Mouse (Mus musculus) olfactory bulb, adult 2 months (tissue): Measurements from ENCODE around the gene Psmd11. TPM values are rescaled to one million over a fixed set of nuclear protein-coding genes. Genes with fewer than 3 reads are reported as not detected.

Experiments
- H3K27ac ChIP-seq: fragments of 200-500 bp; 2 replicates; pipeline ENCODE4 v1.5.1; 2012; ENCODE audit warnings: low read depth, low read length; ENCODE audit not compliant: insufficient read depth
- H3K4me1 ChIP-seq: fragments of 200-500 bp; 2 replicates; pipeline ENCODE4 v1.6.1; 2012; ENCODE audit warnings: low read length; ENCODE audit not compliant: control insufficient read depth, insufficient read depth
- H3K4me3 ChIP-seq: fragments of 200-500 bp; 2 replicates; pipeline ENCODE4 v1.5.1; 2012; ENCODE audit warnings: mild to moderate bottlenecking, low read depth, low read length, moderate library complexity; ENCODE audit not compliant: insufficient read depth
- CTCF ChIP-seq: fragments of 200-500 bp; IDR thresholded peaks from 2 replicates; pipeline ENCODE4 v1.5.1; 2012; ENCODE audit warnings: low read depth, mild to moderate bottlenecking, low read length, moderate library complexity; ENCODE audit not compliant: insufficient read depth
- POLR2A ChIP-seq: fragments of 200-500 bp; IDR thresholded peaks from 2 replicates; pipeline ENCODE4 v1.6.1; 2012; ENCODE audit warnings: mild to moderate bottlenecking, low read depth, low read length, moderate library complexity; ENCODE audit not compliant: insufficient read depth
- WGBS: fragments of 180-500 bp; shearing (Covaris S2); methylation state at CpG from one replicate; pipeline ENCODE4 v1.1.7; 2018; 5-methylcytosine and 5-hydroxymethylcytosine counted together
- polyA plus RNA-seq: library from polyadenylated mRNA; stranded (reverse); fragments of >200 nt; gene quantifications from 2 replicates; pipeline ENCODE4 v1.2.4, GENCODE M21; 2012; ENCODE audit warnings: low replicate concordance; ENCODE audit not compliant: missing spikeins, insufficient read depth, insufficient read length

The Psmd11 gene
- polyA plus RNA-seq, 1 experiment, result not detected

DNA sequence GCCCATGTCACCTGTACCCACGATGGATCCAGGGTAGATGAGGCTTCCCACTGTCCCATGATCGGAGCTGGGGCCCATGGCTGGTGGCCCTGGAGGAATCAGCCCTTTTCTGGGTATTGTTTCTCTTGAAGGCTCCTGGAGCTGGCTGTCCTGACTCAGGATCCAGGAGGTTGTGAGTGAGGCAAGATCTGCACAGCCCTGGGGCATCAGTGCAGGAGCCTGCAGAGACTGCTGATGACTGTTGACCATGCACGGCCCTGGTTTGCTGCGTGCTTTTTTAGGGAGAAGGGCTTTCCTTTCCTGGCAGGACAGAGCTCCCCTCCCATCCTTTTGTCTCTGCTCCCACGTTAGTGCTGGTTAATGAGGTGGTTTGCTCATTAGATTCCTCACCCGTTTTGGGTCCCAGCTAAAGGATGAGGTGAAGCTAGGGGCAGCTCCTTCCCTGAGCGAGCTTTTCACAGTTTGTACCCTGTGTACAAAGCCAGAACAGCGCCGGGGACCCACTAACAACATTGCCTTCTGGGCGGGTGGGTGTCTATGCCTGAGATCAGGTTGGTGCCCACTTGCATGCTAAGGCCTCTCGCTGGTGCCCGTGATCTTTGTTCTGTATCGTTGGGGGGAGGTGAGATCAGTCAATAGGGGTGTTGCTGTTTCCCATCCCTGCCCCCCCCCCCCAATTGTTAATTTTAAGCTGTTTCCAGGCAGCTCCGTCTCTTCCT, 50.4 kb downstream of the Psmd11 start:
- peaks cover 33% of the 10 kb centered on the region for H3K4me1 ChIP-seq

DNA sequence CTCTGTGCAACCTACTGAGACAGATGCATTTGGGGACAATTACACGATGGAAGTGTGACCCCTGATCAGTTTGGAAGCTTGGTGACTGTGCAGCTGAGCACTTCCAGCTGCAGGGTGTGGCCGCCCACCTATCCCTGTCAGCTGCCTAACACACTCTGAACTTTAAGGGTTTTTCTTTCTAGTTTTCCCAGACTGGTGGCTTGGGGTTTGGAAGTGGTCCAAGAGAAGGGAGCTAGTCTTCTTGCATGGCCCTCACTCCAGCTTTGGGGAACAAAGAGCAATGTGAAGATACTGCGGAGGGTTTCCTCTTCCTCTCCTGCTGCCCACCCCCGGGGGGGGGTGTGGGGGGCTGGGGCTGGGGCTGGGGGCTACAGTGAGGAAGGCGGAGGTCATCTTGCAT, 51.0 kb downstream of the Psmd11 start:
- TF ChIP-seq POLR2A, result no peak
- no peak for TF ChIP-seq CTCF
- Histone ChIP-seq H3K4me1 (peaks cover 36% of the 10 kb centered on the region), H3K4me3 (peak overlapping the region; percentile 96), H3K27ac (peak overlapping the region; percentile 96)
- 18% methylated on average over 5 of the region's 5 CpGs for WGBS

More for the DNA sequence above, 50.4 kb downstream of the Psmd11 start:
- Histone ChIP-seq H3K4me3 (peak overlapping the region; percentile 96), H3K27ac (peak overlapping the region; percentile 96)
- WGBS, result 13% methylated on average over 14 of the region's 14 CpGs
- no peak for TF ChIP-seq POLR2A
- no peak for TF ChIP-seq CTCF

DNA sequence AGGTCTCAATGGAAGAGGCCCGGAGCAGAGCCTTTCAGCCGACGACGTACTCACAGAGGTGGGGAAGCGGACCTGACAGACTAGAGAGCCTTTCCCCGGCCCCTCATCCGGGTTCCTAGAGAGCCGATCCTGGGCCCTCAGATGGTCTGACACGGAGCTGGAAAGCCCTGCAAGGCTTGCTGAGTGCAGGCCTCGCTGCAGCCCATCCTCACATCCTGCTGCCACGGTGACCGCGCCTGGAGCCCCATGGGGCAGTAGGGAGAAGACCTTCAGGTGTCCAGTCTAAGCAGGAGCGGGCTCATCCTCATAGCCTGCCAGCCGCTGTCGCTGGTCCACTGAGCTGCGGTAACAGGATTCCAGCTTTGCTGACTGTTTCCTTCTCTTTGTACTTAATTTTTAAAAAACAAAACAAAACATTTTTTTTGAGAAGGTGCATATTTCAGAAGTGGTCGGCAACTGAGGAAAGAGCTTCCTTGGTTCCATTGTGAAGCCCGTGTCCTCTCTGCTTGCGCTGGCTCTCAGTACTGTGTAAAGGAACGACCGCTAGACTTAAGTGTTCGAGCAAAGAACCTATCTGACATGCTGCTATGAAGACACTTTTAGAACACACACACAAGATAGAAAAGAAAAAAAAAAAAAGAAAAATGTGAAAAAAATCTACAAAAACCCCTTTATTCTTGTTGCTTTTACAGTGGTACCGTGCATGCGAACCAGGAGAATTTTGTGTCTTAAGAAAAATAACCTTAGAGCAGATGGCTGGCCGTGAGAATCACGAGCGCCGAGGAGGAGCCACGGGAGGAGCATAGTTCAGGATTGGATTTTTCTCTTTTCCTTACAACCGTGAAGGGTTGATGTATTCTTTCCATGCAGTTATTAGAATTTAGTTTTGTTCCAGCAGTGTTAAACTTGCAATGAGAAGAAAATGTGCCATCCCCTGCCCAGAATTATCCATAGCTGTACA, 51.8 kb downstream of the Psmd11 start:
- TF ChIP-seq CTCF, result no peak
- TF ChIP-seq POLR2A, result 0 out of 2 replicates have a peak, but pooled peaks have one; percentile 22
- Histone ChIP-seq H3K27ac (peak overlapping the region; percentile 92), H3K4me3 (peak overlapping the region; percentile 96), H3K4me1 (peaks cover 38% of the 10 kb centered on the region)
- WGBS, result 20% methylated on average over 31 of the region's 31 CpGs

DNA sequence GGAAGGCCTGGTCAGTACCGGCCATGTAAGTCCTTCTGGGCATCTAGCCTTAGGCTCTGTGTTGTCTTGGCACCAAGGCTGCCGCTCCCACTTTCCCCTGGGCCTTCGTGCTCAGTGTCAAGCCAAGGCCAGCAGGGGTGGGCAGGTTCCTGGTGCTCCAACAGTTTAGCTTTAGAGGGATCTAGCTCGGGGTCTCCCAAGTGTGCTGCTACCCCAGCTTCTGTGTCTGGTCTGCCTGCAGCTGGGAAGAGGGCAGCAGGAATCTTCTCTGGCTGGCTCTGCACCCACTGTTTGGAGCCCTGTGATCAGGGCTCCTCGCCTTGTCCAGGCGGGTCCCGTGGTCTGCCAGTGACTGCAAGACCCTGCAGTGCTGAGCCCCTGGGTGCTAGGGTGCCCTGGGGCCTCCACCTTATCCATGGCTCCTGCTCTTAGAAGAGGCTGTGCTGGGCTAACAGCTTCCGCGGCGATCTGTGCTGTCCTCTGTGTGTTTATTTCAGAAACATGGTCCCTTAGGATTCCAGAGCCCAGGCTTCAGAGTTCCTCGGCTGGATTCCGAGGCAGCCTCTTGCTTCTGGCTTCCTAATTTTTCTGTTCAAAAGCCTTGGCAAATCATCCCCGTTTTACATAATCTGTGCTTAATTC, 53.1 kb downstream of the Psmd11 start:
- Histone ChIP-seq H3K27ac (peak overlapping the region; percentile 95), H3K4me1 (peaks cover 50% of the 10 kb centered on the region), H3K4me3 (peak overlapping the region; percentile 58)
- WGBS, result 25% methylated on average over 13 of the region's 13 CpGs
- TF ChIP-seq POLR2A (no peak), CTCF (no peak)

DNA sequence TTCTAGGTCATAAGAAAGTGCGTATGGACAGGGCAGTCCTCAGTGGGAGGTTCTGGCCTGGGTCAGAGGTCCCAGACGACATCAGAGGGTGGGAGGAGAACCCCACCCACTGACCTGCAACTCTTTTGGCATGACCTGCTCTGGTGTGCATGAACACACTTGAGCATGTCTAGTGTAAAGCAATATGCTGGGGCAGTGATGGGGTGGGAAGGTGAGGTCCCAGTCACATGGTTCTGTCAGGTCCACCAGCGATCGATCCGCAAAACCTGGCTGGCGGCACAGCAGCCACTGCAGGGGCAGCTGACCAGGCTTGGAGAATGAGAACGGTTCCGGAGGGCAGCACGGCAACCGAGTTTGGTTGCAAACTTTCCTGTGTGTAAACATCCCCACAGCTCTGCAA, 53.9 kb downstream of the Psmd11 start:
- Histone ChIP-seq H3K27ac (peak overlapping the region; percentile 97), H3K4me3 (peak overlapping the region; percentile 15), H3K4me1 (peaks cover 53% of the 10 kb centered on the region)
- 36% methylated on average over 10 of the region's 10 CpGs for WGBS
- TF ChIP-seq POLR2A (no peak), CTCF (no peak)

- H3K27ac ChIP-seq, result peak overlapping the region; percentile 97
- WGBS, result 31% methylated on average over 7 of the region's 7 CpGs
- H3K4me1 ChIP-seq, result peaks cover 56% of the 10 kb centered on the region
- no peak for TF ChIP-seq POLR2A
- H3K4me3 ChIP-seq, result peak overlapping the region; percentile 15
These were observed 54.5 kb downstream of the Psmd11 start for GRCm38 (mm10) chr11:80482921-80483320.

DNA sequence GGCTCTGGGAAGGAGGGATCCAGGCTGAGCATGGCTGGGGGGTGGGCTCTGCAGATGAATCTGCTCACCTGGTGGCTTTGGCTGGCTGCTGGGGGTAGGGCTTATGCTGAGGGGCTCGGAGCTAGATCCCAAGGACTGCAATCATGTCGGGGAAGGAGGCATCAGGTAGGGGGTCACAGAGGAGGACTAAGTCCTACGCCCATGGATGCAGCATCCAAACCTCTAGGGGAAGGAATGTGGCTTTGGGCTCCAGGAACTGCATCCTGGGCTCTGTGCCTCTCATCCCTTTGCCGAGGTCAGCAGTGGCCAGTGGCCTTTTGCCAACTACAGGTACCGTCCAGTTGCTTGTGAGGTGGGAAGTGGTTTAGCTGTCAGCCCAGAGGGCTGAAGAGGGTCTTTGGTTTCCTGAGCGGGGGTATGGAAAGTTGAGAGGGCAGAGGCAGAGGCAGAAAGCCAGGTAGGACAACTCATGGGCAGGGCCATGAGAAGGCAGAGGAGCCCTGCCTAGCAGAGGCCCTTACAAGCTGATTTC, 55.2 kb downstream of the Psmd11 start:
- Histone ChIP-seq H3K27ac (peak overlapping the region; percentile 97), H3K4me1 (peaks cover 60% of the 10 kb centered on the region), H3K4me3 (peak overlapping the region; percentile 26)
- 49% methylated on average over 6 of the region's 6 CpGs for WGBS
- TF ChIP-seq POLR2A (0 out of 2 replicates have a peak, but pooled peaks have one; percentile 2), CTCF (no peak)

- TF ChIP-seq POLR2A (peak; percentile 48; the same call in 1 of the 2 replicates), CTCF (no peak)
- Histone ChIP-seq H3K27ac (peak overlapping the region; percentile 97), H3K4me1 (peaks cover 64% of the 10 kb centered on the region), H3K4me3 (peak overlapping the region; percentile 26)
- WGBS, result 10% methylated on average over 12 of the region's 12 CpGs
These were observed 55.9 kb downstream of the Psmd11 start for GRCm38 (mm10) chr11:80484191-80484791.

GRCm38 (mm10) chr11:80485120-80485551, 56.7 kb downstream of the Psmd11 start:
- Histone ChIP-seq H3K27ac (peak overlapping the region; percentile 97), H3K4me1 (peaks cover 72% of the 10 kb centered on the region), H3K4me3 (no peak overlapping the region)
- WGBS, result 29% methylated on average over 9 of the region's 9 CpGs
- TF ChIP-seq POLR2A (no peak), CTCF (no peak)
